10 mouse cellular contexts compared by ENCODE assay signal in the genomic region with DNA sequence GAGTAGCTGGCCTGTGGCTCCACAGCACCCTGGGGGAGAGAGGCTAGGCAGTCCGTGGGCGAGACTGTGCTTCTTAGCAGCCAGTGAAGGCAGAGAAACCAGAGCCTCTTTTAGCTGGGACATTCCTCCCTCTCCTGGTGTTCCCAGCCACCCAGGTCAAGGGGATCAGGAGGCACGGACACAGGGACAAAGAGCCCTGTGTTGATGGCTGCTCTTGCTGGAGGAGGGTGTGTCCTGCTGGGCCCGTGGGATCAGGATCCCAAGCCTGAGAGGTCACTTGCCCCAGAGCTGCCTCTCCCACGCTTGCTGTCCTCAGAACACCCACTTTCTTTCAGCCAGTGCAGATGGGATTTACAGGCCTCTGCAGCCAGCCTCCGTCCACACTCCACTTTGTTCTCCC. TPM values are rescaled to one million over a fixed set of nuclear protein-coding genes. Genes with fewer than 3 reads are reported as not detected.
A peak's percentile ranks its signal among the peaks of the same experiment; 100 is the strongest.
DNase-seq lines count a peak whose midpoint lies in the region; ATAC-seq lines count a peak whose summit lies in the region.
"Had no signal": no experiment of that assay in that cellular context is flagged by ENCODE, and none has a peak within 500 bp of the region (broad histone marks: within the 10 kb centered on the region; RNA-seq: fewer than 3 reads in every experiment).

No protein-coding gene starts in this region.

- peaks cover 73% of the 10 kb centered on the region for H3K36me3 ChIP-seq in hindbrain, embryonic 10.5 days
- peaks cover 18% of the 10 kb centered on the region for H3K36me3 ChIP-seq in hindbrain, embryonic 16.5 days (ENCODE audit: control insufficient read depth, insufficient read depth, low read length)
- no peaks in the 10 kb centered on the region; the same call in 1 of the 2 replicates for H3K36me3 ChIP-seq in neural tube, embryonic 11.5 days (ENCODE audit: control insufficient read depth, insufficient read depth, low read length)

- no peaks in the 10 kb centered on the region for H3K9me3 ChIP-seq in hindbrain, embryonic 10.5 days
- no peaks in the 10 kb centered on the region for H3K9me3 ChIP-seq in hindbrain, embryonic 16.5 days (ENCODE audit: control insufficient read depth, low read length)
- H3K9me3 ChIP-seq in neural tube, embryonic 11.5 days (ENCODE audit: control insufficient read depth, low read length), result no peaks in the 10 kb centered on the region

- 22% methylated on average over 6 of the region's 6 CpGs for WGBS in hindbrain, embryonic 10.5 days
- 48% methylated on average over 6 of the region's 6 CpGs for WGBS in hindbrain, embryonic 16.5 days
- 51% methylated on average over 6 of the region's 6 CpGs for WGBS in neural tube, embryonic 11.5 days

- no peak for ATAC-seq in hindbrain, embryonic 16.5 days
- ATAC-seq in neural tube, embryonic 11.5 days (ENCODE audit: insufficient read depth, low FRiP score, low TSS enrichment), result no peak
- ATAC-seq: inflammation-experienced regulatory T-cells, adult 6 months had no signal

- no peak overlapping the region for H3K4me2 ChIP-seq in hindbrain, embryonic 16.5 days (ENCODE audit: low read length)
- H3K4me2 ChIP-seq in neural tube, embryonic 11.5 days (ENCODE audit: low read depth), result no peak overlapping the region

- peak; percentile 50 for DNase-seq in embryo, embryonic 10 days (ENCODE audit: low spot score)
- DNase-seq in embryo, embryonic 10.5 days (ENCODE audit: low spot score), result no peak
- peak; percentile 54 for DNase-seq in hindbrain, embryonic 10.5 days (ENCODE audit: low spot score)
- DNase-seq in neural tube, embryonic 11.5 days (ENCODE audit: low spot score), result no peak
- DNase-seq in neural tube, embryonic 10.5 days (ENCODE audit: extremely low spot score, low spot score), result no peak
- peak; percentile 68 for DNase-seq in testis, postnatal 10 days (ENCODE audit: low spot score)
- no peak for DNase-seq in spleen, postnatal 10 days (ENCODE audit: low spot score in 2 of 2)

- no peaks in the 10 kb centered on the region for H3K27me3 ChIP-seq in hindbrain, embryonic 10.5 days (ENCODE audit: insufficient read depth, poor library complexity, severe bottlenecking)
- H3K27me3 ChIP-seq in hindbrain, embryonic 16.5 days (replicated peaks; ENCODE audit: control insufficient read depth, insufficient read depth, low read length), result no peaks in the 10 kb centered on the region
- H3K27me3 ChIP-seq in neural tube, embryonic 11.5 days (ENCODE audit: control insufficient read depth, insufficient read depth, low read length), result no peaks in the 10 kb centered on the region

- no peak overlapping the region; the same call in 1 of the 2 replicates for H3K9ac ChIP-seq in hindbrain, embryonic 16.5 days (ENCODE audit: low read depth, low read length)
- no peak overlapping the region for H3K9ac ChIP-seq in neural tube, embryonic 11.5 days (ENCODE audit: low read length)

- 0 out of 2 replicates have a peak overlapping the region, but pooled peaks have one; percentile 11 for H3K4me3 ChIP-seq in hindbrain, embryonic 10.5 days
- H3K4me3 ChIP-seq in hindbrain, embryonic 16.5 days (ENCODE audit: low read length), result no peak overlapping the region
- no peak overlapping the region for H3K4me3 ChIP-seq in neural tube, embryonic 11.5 days (ENCODE audit: low read depth, low read length)

- peaks cover 88% of the 10 kb centered on the region for H3K4me1 ChIP-seq in hindbrain, embryonic 10.5 days (replicated peaks)
- H3K4me1 ChIP-seq in hindbrain, embryonic 16.5 days (ENCODE audit: control insufficient read depth, insufficient read depth, low read depth, low read length), result peaks cover 14% of the 10 kb centered on the region
- peaks cover 15% of the 10 kb centered on the region; the same call in 1 of the 2 replicates for H3K4me1 ChIP-seq in neural tube, embryonic 11.5 days (ENCODE audit: control insufficient read depth, insufficient read depth, low read length)

- H3K27ac ChIP-seq in hindbrain, embryonic 10.5 days, result peak overlapping the region; percentile 78
- H3K27ac ChIP-seq in hindbrain, embryonic 16.5 days (ENCODE audit: low read depth, low read length), result no peak overlapping the region
- 0 out of 2 replicates have a peak overlapping the region, but pooled peaks have one; percentile 34 for H3K27ac ChIP-seq in neural tube, embryonic 11.5 days (ENCODE audit: low read depth, low read length)
- H3K27ac ChIP-seq: macrophage had no signal

RNA-seq across cellular contexts. Expression of a gene that starts 12.3 kb away (rescaled TPM):
- polyA plus RNA-seq in hindbrain, embryonic 10.5 days (2016; fragmentation: Nextera tagmentation; extraction: Ambion mirVana), result 1,124 and 1,374 TPM in 2 replicates
- polyA plus RNA-seq in hindbrain, embryonic 16.5 days (2015; fragmentation: Nextera tagmentation; extraction: Ambion mirVana), result 814 and 834 TPM in 2 replicates
- 1,266 and 1,290 TPM in 2 replicates for polyA plus RNA-seq in neural tube, embryonic 11.5 days (2014; fragmentation: Nextera tagmentation; extraction: Ambion mirVana)

RNA-seq across cellular contexts. Expression of a gene that starts 18.0 kb away (rescaled TPM):
- 56.9 and 57.5 TPM in 2 replicates for polyA plus RNA-seq in hindbrain, embryonic 10.5 days (2016; fragmentation: Nextera tagmentation; extraction: Ambion mirVana)
- polyA plus RNA-seq in hindbrain, embryonic 16.5 days (2015; fragmentation: Nextera tagmentation; extraction: Ambion mirVana), result 32.2 and 39.3 TPM in 2 replicates
- 38.6 and 42.6 TPM in 2 replicates for polyA plus RNA-seq in neural tube, embryonic 11.5 days (2014; fragmentation: Nextera tagmentation; extraction: Ambion mirVana)

RNA-seq across cellular contexts. Expression of a gene that starts 40.5 kb away (rescaled TPM):
- polyA plus RNA-seq in hindbrain, embryonic 10.5 days (2016; fragmentation: Nextera tagmentation; extraction: Ambion mirVana), result 32.6 and 42.6 TPM in 2 replicates
- polyA plus RNA-seq in hindbrain, embryonic 16.5 days (2015; fragmentation: Nextera tagmentation; extraction: Ambion mirVana), result 19.1 and 23.9 TPM in 2 replicates
- 13.3 and 13.7 TPM in 2 replicates for polyA plus RNA-seq in neural tube, embryonic 11.5 days (2014; fragmentation: Nextera tagmentation; extraction: Ambion mirVana)

Comparison
In these comparisons a context has a peak if more than half of its experiments do, and no peak if none do; other contexts are left out.
1. DNase-seq: peak in embryo, embryonic 10 days (single experiment), hindbrain, embryonic 10.5 days (single experiment) and testis, postnatal 10 days (single experiment); none in embryo, embryonic 10.5 days (single experiment), neural tube, embryonic 11.5 days (single experiment), neural tube, embryonic 10.5 days (single experiment) and spleen, postnatal 10 days (0 of 2).